Mouse (Mus musculus) left cerebral cortex, adult 9 months (tissue): Measurements from ENCODE around the gene Fam214b.

ENCODE experiments used
- DNase-seq, 2 experiments: peaks; one replicate each; pipeline ENCODE4 v3.0.0; 2022; ENCODE audit warnings: low spot score in 2 of 2

The Fam214b gene

GRCm38 (mm10) chr4:43010161-43011038 is 35.6 kb downstream of the Fam214b start, which contains the start of gene Fancg:
TSS of gene Fancg (minus strand) at chr4:43010506.
- peak in 1 of 2 experiments; percentile 79 for DNase-seq

GRCm38 (mm10) chr4:43005765-43006164 is 40.3 kb downstream of the Fam214b start:
- no peak for DNase-seq

GRCm38 (mm10) chr4:43004951-43005350 is 41.1 kb downstream of the Fam214b start:
- no peak for DNase-seq

- DNase-seq, result no peak
Observed at GRCm38 (mm10) chr4:43002756-43003439, 43.1 kb downstream of the Fam214b start.

- DNase-seq, result no peak
Observed at GRCm38 (mm10) chr4:43001272-43001671, 44.7 kb downstream of the Fam214b start.

- DNase-seq, result peak; percentile 99
Observed at GRCm38 (mm10) chr4:43000141-43000986, 45.7 kb downstream of the Fam214b start, which contains the start of gene Vcp. TSS of gene Vcp (minus strand) at chr4:43000507.

- peak in 1 of 2 experiments; percentile 65 for DNase-seq
Observed at GRCm38 (mm10) chr4:42999451-43000140, 46.4 kb downstream of the Fam214b start.

GRCm38 (mm10) chr4:42998022-42998421 is 48.0 kb downstream of the Fam214b start:
- DNase-seq, result no peak

- no peak for DNase-seq
Observed at GRCm38 (mm10) chr4:42988296-42988695, 57.7 kb downstream of the Fam214b start.
